Mouse (Mus musculus): ENCODE measurements around the gene Gm9789. TPM values are rescaled to one million over a fixed set of nuclear protein-coding genes. Genes with fewer than 3 reads are reported as not detected.
"Not testable (repeated sequence)": the region's sequence is repeated elsewhere in the genome, so short reads cannot be mapped to it uniquely, and the experiment has no call there.

The Gm9789 gene
- not detected in 2 replicates for polyA plus RNA-seq (2014; fragmentation: Nextera tagmentation; extraction: Ambion mirVana)

GRCm38 (mm10) chr16:89157652-89158051 is at the start of gene Gm9789:
Gene Gm9789 (plus strand): TSS chr16:89157952.
- 85% methylated on average over 4 of the region's 4 CpGs for WGBS
- no peaks in the 10 kb centered on the region for H3K27me3 ChIP-seq (ENCODE audit: control insufficient read depth, insufficient read depth, low read length)

GRCm38 (mm10) chr16:89140551-89140950 is 17.2 kb upstream of the Gm9789 start, which contains the start of gene Gm6358:
Gene Gm6358 (plus strand): TSS chr16:89140851.
- Histone ChIP-seq H3K9ac (ENCODE audit: low read length) (no peak within 1 kb of the TSS), H3K4me1 (ENCODE audit: control insufficient read depth, insufficient read depth, low read length) (no peaks in the 10 kb centered on the region), H3K4me3 (ENCODE audit: low read depth, low read length) (no peak within 1 kb of the TSS), H3K9me3 (ENCODE audit: control insufficient read depth, low read length) (no peaks in the 10 kb centered on the region), H3K36me3 (ENCODE audit: control insufficient read depth, insufficient read depth, low read length) (no peaks in the 10 kb centered on the region), H3K27ac (replicated peaks; ENCODE audit: low read depth, low read length) (no peak within 1 kb of the TSS), H3K27me3 (ENCODE audit: control insufficient read depth, insufficient read depth, low read length) (no peaks in the 10 kb centered on the region), H3K4me2 (ENCODE audit: low read depth, severe bottlenecking) (no peak within 1 kb of the TSS)
- ATAC-seq (ENCODE audit: insufficient number of reproducible peaks, low FRiP score, low TSS enrichment, low read depth) (no peak), DNase-seq (ENCODE audit: low spot score) (no peak)
- 96% methylated on average over 1 of the region's 1 CpGs for WGBS

More at GRCm38 (mm10) chr16:89157652-89158051, at the start of gene Gm9789:
- Histone ChIP-seq H3K4me2 (ENCODE audit: low read depth, severe bottlenecking) (no peak within 1 kb of the TSS), H3K9ac (ENCODE audit: low read length) (no peak within 1 kb of the TSS), H3K9me3 (ENCODE audit: control insufficient read depth, low read length) (no peaks in the 10 kb centered on the region), H3K4me3 (ENCODE audit: low read depth, low read length) (no peak within 1 kb of the TSS), H3K27ac (replicated peaks; ENCODE audit: low read depth, low read length) (no peak within 1 kb of the TSS), H3K4me1 (ENCODE audit: control insufficient read depth, insufficient read depth, low read length) (no peaks in the 10 kb centered on the region), H3K36me3 (ENCODE audit: control insufficient read depth, insufficient read depth, low read length) (no peaks in the 10 kb centered on the region)
- no peak for DNase-seq (ENCODE audit: low spot score)
- ATAC-seq (ENCODE audit: insufficient number of reproducible peaks, low FRiP score, low TSS enrichment, low read depth) = no peak

GRCm38 (mm10) chr16:89150786-89151185 is 7.0 kb upstream of the Gm9789 start, which contains the start of gene Gm10061:
Gene Gm10061 (plus strand): TSS chr16:89151086.
- ATAC-seq (ENCODE audit: insufficient number of reproducible peaks, low FRiP score, low TSS enrichment, low read depth) (no peak), DNase-seq (ENCODE audit: low spot score) (no peak)
- Histone ChIP-seq H3K9ac (ENCODE audit: low read length) (no peak within 1 kb of the TSS), H3K4me2 (ENCODE audit: low read depth, severe bottlenecking) (no peak within 1 kb of the TSS), H3K4me1 (ENCODE audit: control insufficient read depth, insufficient read depth, low read length) (no peaks in the 10 kb centered on the region), H3K4me3 (ENCODE audit: low read depth, low read length) (no peak within 1 kb of the TSS), H3K27me3 (ENCODE audit: control insufficient read depth, insufficient read depth, low read length) (no peaks in the 10 kb centered on the region), H3K36me3 (ENCODE audit: control insufficient read depth, insufficient read depth, low read length) (no peaks in the 10 kb centered on the region), H3K9me3 (ENCODE audit: control insufficient read depth, low read length) (no peaks in the 10 kb centered on the region), H3K27ac (replicated peaks; ENCODE audit: low read depth, low read length) (no peak within 1 kb of the TSS)
- 97% methylated on average over 1 of the region's 1 CpGs for WGBS

- not testable (repeated sequence) for H3K4me3 ChIP-seq (ENCODE audit: low read depth, low read length); ATAC-seq (ENCODE audit: insufficient number of reproducible peaks, low FRiP score, low TSS enrichment, low read depth); H3K36me3 ChIP-seq (ENCODE audit: control insufficient read depth, insufficient read depth, low read length); H3K27ac ChIP-seq (replicated peaks; ENCODE audit: low read depth, low read length); H3K9ac ChIP-seq (ENCODE audit: low read length); H3K4me1 ChIP-seq (ENCODE audit: control insufficient read depth, insufficient read depth, low read length); DNase-seq (ENCODE audit: low spot score); H3K9me3 ChIP-seq (ENCODE audit: control insufficient read depth, low read length); H3K4me2 ChIP-seq (ENCODE audit: low read depth, severe bottlenecking); H3K27me3 ChIP-seq (ENCODE audit: control insufficient read depth, insufficient read depth, low read length)
Observed at GRCm38 (mm10) chr16:89169190-89169589, 11.4 kb downstream of the Gm9789 start, which contains the start of gene Gm7735. Gene Gm7735 (plus strand): TSS chr16:89169490.

GRCm38 (mm10) chr16:89174435-89174834 is 16.7 kb downstream of the Gm9789 start, which contains the start of gene 1110057P08Rik:
Gene 1110057P08Rik (plus strand): TSS chr16:89174735.
- no peak within 1 kb of the TSS for H3K27ac ChIP-seq (replicated peaks; ENCODE audit: low read depth, low read length)
- DNase-seq (ENCODE audit: low spot score) = no peak
- H3K4me1 ChIP-seq (ENCODE audit: control insufficient read depth, insufficient read depth, low read length) = no peaks in the 10 kb centered on the region
- no peak within 1 kb of the TSS for H3K9ac ChIP-seq (ENCODE audit: low read length)
- H3K9me3 ChIP-seq (ENCODE audit: control insufficient read depth, low read length) = no peaks in the 10 kb centered on the region
- H3K4me3 ChIP-seq (ENCODE audit: low read depth, low read length) = no peak within 1 kb of the TSS
- WGBS = 88% methylated on average over 2 of the region's 2 CpGs
- no peak for ATAC-seq (ENCODE audit: insufficient number of reproducible peaks, low FRiP score, low TSS enrichment, low read depth)
- no peaks in the 10 kb centered on the region for H3K36me3 ChIP-seq (ENCODE audit: control insufficient read depth, insufficient read depth, low read length)
- H3K4me2 ChIP-seq (ENCODE audit: low read depth, severe bottlenecking) = no peak within 1 kb of the TSS
- no peaks in the 10 kb centered on the region for H3K27me3 ChIP-seq (ENCODE audit: control insufficient read depth, insufficient read depth, low read length)

GRCm38 (mm10) chr16:89188621-89189020 is 30.9 kb downstream of the Gm9789 start:
- H3K27me3 ChIP-seq (ENCODE audit: control insufficient read depth, insufficient read depth, low read length) = no peaks in the 10 kb centered on the region
- H3K4me1 ChIP-seq (ENCODE audit: control insufficient read depth, insufficient read depth, low read length) = no peaks in the 10 kb centered on the region
- H3K27ac ChIP-seq (replicated peaks; ENCODE audit: low read depth, low read length) = no peak overlapping the region
- no peaks in the 10 kb centered on the region for H3K36me3 ChIP-seq (ENCODE audit: control insufficient read depth, insufficient read depth, low read length)
- H3K9me3 ChIP-seq (ENCODE audit: control insufficient read depth, low read length) = no peaks in the 10 kb centered on the region
- 85% methylated on average over 4 of the region's 4 CpGs for WGBS
- no peak for DNase-seq (ENCODE audit: low spot score)
- no peak overlapping the region for H3K4me2 ChIP-seq (ENCODE audit: low read depth, severe bottlenecking)
- no peak overlapping the region for H3K4me3 ChIP-seq (ENCODE audit: low read depth, low read length)
- H3K9ac ChIP-seq (ENCODE audit: low read length) = no peak overlapping the region
- ATAC-seq (ENCODE audit: insufficient number of reproducible peaks, low FRiP score, low TSS enrichment, low read depth) = no peak

- 74% methylated on average over 1 of the region's 1 CpGs for WGBS
- no peaks in the 10 kb centered on the region for H3K4me1 ChIP-seq (ENCODE audit: control insufficient read depth, insufficient read depth, low read length)
Observed at GRCm38 (mm10) chr16:89205561-89205960, 47.8 kb downstream of the Gm9789 start, which contains the start of gene Krtap20-2. Gene Krtap20-2 (plus strand): TSS chr16:89205861.

More at GRCm38 (mm10) chr16:89205561-89205960, 47.8 kb downstream of the Gm9789 start, which contains the start of gene Krtap20-2:
- Histone ChIP-seq H3K4me3 (ENCODE audit: low read depth, low read length) (no peak within 1 kb of the TSS), H3K27ac (replicated peaks; ENCODE audit: low read depth, low read length) (no peak within 1 kb of the TSS), H3K36me3 (ENCODE audit: control insufficient read depth, insufficient read depth, low read length) (no peaks in the 10 kb centered on the region), H3K27me3 (ENCODE audit: control insufficient read depth, insufficient read depth, low read length) (no peaks in the 10 kb centered on the region), H3K4me2 (ENCODE audit: low read depth, severe bottlenecking) (no peak within 1 kb of the TSS), H3K9ac (ENCODE audit: low read length) (no peak within 1 kb of the TSS), H3K9me3 (ENCODE audit: control insufficient read depth, low read length) (no peaks in the 10 kb centered on the region)
- DNase-seq (ENCODE audit: low spot score) = no peak
- no peak for ATAC-seq (ENCODE audit: insufficient number of reproducible peaks, low FRiP score, low TSS enrichment, low read depth)
